Mouse (Mus musculus) spleen, adult 12 weeks (tissue): ENCODE results near the gene Oaf.

ENCODE experiments used
- DNase-seq: peaks from one replicate; pipeline ENCODE4 v3.0.0; 2022; ENCODE audit warnings: low spot score

The Oaf gene

GRCm38 (mm10) chr9:43225481-43225880, 14.2 kb downstream of the Oaf start:
- no peak for DNase-seq

GRCm38 (mm10) chr9:43224771-43225355, 14.8 kb downstream of the Oaf start:
- DNase-seq: peak; percentile 34

GRCm38 (mm10) chr9:43222429-43222715, 17.3 kb downstream of the Oaf start:
- no peak for DNase-seq

- peak; percentile 72 for DNase-seq
Measured at GRCm38 (mm10) chr9:43221643-43222428, 17.9 kb downstream of the Oaf start.

GRCm38 (mm10) chr9:43210771-43211450, 28.8 kb downstream of the Oaf start:
- no peak for DNase-seq

- DNase-seq: no peak
Measured at GRCm38 (mm10) chr9:43210190-43210682, 29.5 kb downstream of the Oaf start, which contains the start of gene Pou2f3. Gene Pou2f3, minus strand, starts transcription at chr9:43210369.

- DNase-seq: no peak
Measured at GRCm38 (mm10) chr9:43206022-43206390, 33.7 kb downstream of the Oaf start.

- DNase-seq: no peak
Measured at GRCm38 (mm10) chr9:43205343-43206021, 34.2 kb downstream of the Oaf start.

GRCm38 (mm10) chr9:43200212-43200611, 39.5 kb downstream of the Oaf start:
- DNase-seq: no peak

GRCm38 (mm10) chr9:43194001-43194400, 45.7 kb downstream of the Oaf start:
- no peak for DNase-seq

- no peak for DNase-seq
Measured at GRCm38 (mm10) chr9:43191561-43191960, 48.1 kb downstream of the Oaf start.

- no peak for DNase-seq
Measured at GRCm38 (mm10) chr9:43189021-43189356, 50.7 kb downstream of the Oaf start.

- no peak for DNase-seq
Measured at GRCm38 (mm10) chr9:43188309-43189020, 51.2 kb downstream of the Oaf start.

GRCm38 (mm10) chr9:43179614-43180013, 60.1 kb downstream of the Oaf start:
- no peak for DNase-seq

- DNase-seq: no peak
Measured at GRCm38 (mm10) chr9:43178172-43178571, 61.5 kb downstream of the Oaf start.
